In the genomic region with DNA sequence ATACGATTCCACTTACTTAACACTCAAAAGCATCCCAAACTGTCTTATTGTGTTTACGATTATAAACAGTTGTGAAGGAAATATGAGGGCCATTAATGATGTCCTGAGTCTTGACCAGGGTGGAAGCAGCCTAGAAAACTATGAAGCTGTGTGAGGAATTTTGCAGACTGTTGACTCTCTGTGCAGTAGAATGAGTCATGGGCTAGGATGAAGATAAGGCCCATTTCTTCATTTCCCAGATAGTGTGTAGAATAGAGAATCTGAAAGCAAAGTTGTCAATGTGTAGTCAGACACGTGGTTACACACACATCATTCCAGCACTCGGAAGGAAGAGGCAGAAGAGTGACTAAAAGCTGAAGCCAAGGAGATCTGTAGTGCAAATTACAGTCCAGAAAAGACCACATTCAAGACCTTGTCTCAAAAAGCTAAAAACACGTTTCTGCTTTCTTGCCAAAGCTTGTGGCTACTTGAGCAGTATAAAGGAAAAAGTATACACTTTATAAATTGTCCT, we compare ENCODE assay signal across 23 mouse cellular contexts.
DNase-seq lines count a peak whose midpoint lies in the region; ATAC-seq and TF ChIP-seq lines count a peak whose summit lies in the region.
"Had no signal": no experiment of that assay in that cellular context is flagged by ENCODE, and none has a peak within 500 bp of the region (broad histone marks: within the 10 kb centered on the region; RNA-seq: fewer than 3 reads in every experiment).

No protein-coding gene starts in this region.

- no peak overlapping the region for H3K4me2 ChIP-seq in embryonic facial prominence, embryonic 14.5 days (ENCODE audit: low read depth, low read length)

- peak in 1 of 2 experiments; percentile 47; a peak in 1 of 4 replicates for TF ChIP-seq EP300 in MEL (IDR thresholded peaks at IDR 0.05; ENCODE audit: low read depth in 1 of 2, low read length in 2 of 2)

- no peaks in the 10 kb centered on the region for H3K9me3 ChIP-seq in embryonic facial prominence, embryonic 14.5 days (ENCODE audit: control insufficient read depth, low read length)
- no peaks in the 10 kb centered on the region for H3K9me3 ChIP-seq in embryonic facial prominence, embryonic 10.5 days
- no peaks in the 10 kb centered on the region for H3K9me3 ChIP-seq in MEL (replicated peaks; ENCODE audit: insufficient read depth, low read length)

- H3K27ac ChIP-seq in embryonic facial prominence, embryonic 14.5 days (replicated peaks; ENCODE audit: low read depth, low read length), result no peak overlapping the region
- H3K27ac ChIP-seq in embryonic facial prominence, embryonic 10.5 days (replicated peaks), result no peak overlapping the region
- no peak overlapping the region for H3K27ac ChIP-seq in MEL (ENCODE audit: control insufficient read depth, low read depth, low read length)

- no peaks in the 10 kb centered on the region for H3K79me2 ChIP-seq in MEL (ENCODE audit: control insufficient read depth, insufficient read depth, low read length, poor library complexity)

- no peaks in the 10 kb centered on the region for H3K27me3 ChIP-seq in embryonic facial prominence, embryonic 14.5 days (replicated peaks; ENCODE audit: control insufficient read depth, insufficient read depth, low read length)
- H3K27me3 ChIP-seq in embryonic facial prominence, embryonic 10.5 days (replicated peaks; ENCODE audit: low read depth, poor library complexity, severe bottlenecking), result no peaks in the 10 kb centered on the region
- H3K27me3 ChIP-seq in MEL (ENCODE audit: control insufficient read depth in 1 of 2, insufficient read depth in 2 of 2, low read length in 2 of 2), result no peaks in the 10 kb centered on the region
- H3K27me3 ChIP-seq: CH12.LX had no signal

- no peak for TF ChIP-seq CTCF in MEL (IDR thresholded peaks at IDR 0.05 in 2 of 3, conservative IDR thresholded peaks at IDR 0.05 in 1 of 3; ENCODE audit: control insufficient read depth in 1 of 3, insufficient read depth in 1 of 3, low read depth in 2 of 3, low read length in 3 of 3, poor library complexity in 1 of 3, severe bottlenecking in 1 of 3)

- H3K9ac ChIP-seq in embryonic facial prominence, embryonic 14.5 days (ENCODE audit: low read depth, low read length), result no peak overlapping the region
- H3K9ac ChIP-seq in MEL (ENCODE audit: control insufficient read depth, low read depth, low read length, poor library complexity, severe bottlenecking), result no peak overlapping the region

- no peaks in the 10 kb centered on the region for H3K4me1 ChIP-seq in embryonic facial prominence, embryonic 14.5 days (ENCODE audit: control insufficient read depth, insufficient read depth, low read length)
- no peaks in the 10 kb centered on the region for H3K4me1 ChIP-seq in embryonic facial prominence, embryonic 10.5 days
- H3K4me1 ChIP-seq in MEL (ENCODE audit: control insufficient read depth in 1 of 2, insufficient read depth in 2 of 2, low read length in 2 of 2), result peaks cover 15 to 22% of the 10 kb centered on the region in 2 experiments

- no peak for TF ChIP-seq RAD21 in MEL (IDR thresholded peaks at IDR 0.05; ENCODE audit: low read depth, low read length)

- no peak for TF ChIP-seq POLR2A in MEL (IDR thresholded peaks at IDR 0.05; ENCODE audit: control insufficient read depth in 1 of 2, insufficient read depth in 1 of 2, low read depth in 1 of 2, low read length in 2 of 2, poor library complexity in 1 of 2)

- ATAC-seq in embryonic facial prominence, embryonic 14.5 days (ENCODE audit: low read depth), result no peak
- no peak for ATAC-seq in activated CD4-positive, CD25-positive, alpha-beta regulatory T cell, adult 4 months
- ATAC-seq: CD4-positive, CD25-positive, alpha-beta regulatory T cell, adult 4 months; Patski had no signal

- WGBS in embryonic facial prominence, embryonic 14.5 days, result 76% methylated on average over 5 of the region's 5 CpGs
- 86% methylated on average over 5 of the region's 5 CpGs for WGBS in embryonic facial prominence, embryonic 10.5 days

- H3K4me3 ChIP-seq in embryonic facial prominence, embryonic 14.5 days (ENCODE audit: low read depth, low read length), result no peak overlapping the region
- H3K4me3 ChIP-seq in embryonic facial prominence, embryonic 10.5 days, result no peak overlapping the region
- no peak overlapping the region for H3K4me3 ChIP-seq in MEL (ENCODE audit: control insufficient read depth in 1 of 2, insufficient read depth in 1 of 2, low read depth in 2 of 2, low read length in 2 of 2)

- peak; percentile 19 for DNase-seq in embryonic facial prominence, embryonic 14.5 days (ENCODE audit: low spot score)
- no peak for DNase-seq in embryonic facial prominence, embryonic 10.5 days (ENCODE audit: low spot score)
- DNase-seq in 416B (ENCODE audit: low read depth) (peak; percentile 2), MEL (ENCODE audit: low read depth, low spot score) (no peak)
- no peak for DNase-seq in gastrocnemius, postnatal 4 days (ENCODE audit: low spot score in 2 of 2)
- DNase-seq: adrenal gland, adult 2 months; adrenal gland, adult 8-10 months; adrenal gland, postnatal 10 days; adrenal gland, postnatal 14 days; adrenal gland, postnatal 25 days; adrenal gland, postnatal 36 days; B cell, adult 2 months; cerebellum, adult 11 months; cerebellum, adult 11-12 months; cerebellum, adult 18-20 months; cerebellum, adult 2 months; cerebellum, adult 8-10 months; cerebellum, adult 9-10 months had no signal

- H3K36me3 ChIP-seq in embryonic facial prominence, embryonic 14.5 days (ENCODE audit: control insufficient read depth, insufficient read depth, low read length), result no peaks in the 10 kb centered on the region
- no peaks in the 10 kb centered on the region for H3K36me3 ChIP-seq in embryonic facial prominence, embryonic 10.5 days (replicated peaks)
- H3K36me3 ChIP-seq in MEL (ENCODE audit: control insufficient read depth in 1 of 2, insufficient read depth in 2 of 2, low read length in 2 of 2), result peaks cover 0 to 43% of the 10 kb centered on the region in 2 experiments; a peak in 2 of 4 replicates
- H3K36me3 ChIP-seq: G1E had no signal

TF ChIP-seq in MEL, 35 proteins besides CTCF, POLR2A, EP300 and RAD21:
- no peak for TF ChIP-seq ELF1 (IDR thresholded peaks at IDR 0.05; ENCODE audit: low read depth, low read length)
- TF ChIP-seq GATA1 (IDR thresholded peaks at IDR 0.05; ENCODE audit: low read depth, low read length), result peak; percentile 67
- no peak for TF ChIP-seq TBP (IDR thresholded peaks at IDR 0.05; ENCODE audit: low read depth, low read length)
- TF ChIP-seq MAX (IDR thresholded peaks at IDR 0.05; ENCODE audit: low read length), result peak; percentile 71
- no peak for TF ChIP-seq TAL1 (IDR thresholded peaks at IDR 0.05; ENCODE audit: low read length)
- peak; percentile 71; the same call in 1 of the 2 replicates for TF ChIP-seq MYC (IDR thresholded peaks at IDR 0.05; ENCODE audit: low read depth, low read length)
- peak; percentile 58 for TF ChIP-seq MXI1 (IDR thresholded peaks at IDR 0.05; ENCODE audit: low read depth, low read length)
- 0 out of 2 replicates have a peak, but pooled peaks have one; percentile 19 for TF ChIP-seq USF1 (IDR thresholded peaks at IDR 0.05; ENCODE audit: low read depth, low read length)
- no peak for TF ChIP-seq POLR2AphosphoS5 (IDR thresholded peaks at IDR 0.05; ENCODE audit: borderline replicate concordance, low read depth, low read length)
- TF ChIP-seq JUND (IDR thresholded peaks at IDR 0.05; ENCODE audit: low read depth, low read length), result peak; percentile 63; the same call in 1 of the 2 replicates

Comparison
In these comparisons a context has a peak if more than half of its experiments do, and no peak if none do; other contexts are left out.
1. DNase-seq: peak in embryonic facial prominence, embryonic 14.5 days (single experiment) and 416B (single experiment); none in embryonic facial prominence, embryonic 10.5 days (single experiment), MEL (single experiment) and gastrocnemius, postnatal 4 days (0 of 2).